ENCODE assay signal across 26 mouse cellular contexts in genomic region chr17:17516384-17517016, GRCm38 (mm10).
DNase-seq lines count a peak whose midpoint lies in the region; ATAC-seq and TF ChIP-seq lines count a peak whose summit lies in the region.
"Had no signal": no experiment of that assay in that cellular context is flagged by ENCODE, and none has a peak within 500 bp of the region (broad histone marks: within the 10 kb centered on the region; RNA-seq: fewer than 3 reads in every experiment).

No protein-coding gene starts in this region.

- WGBS in forebrain, postnatal 0 days: 64% methylated on average over 4 of the region's 4 CpGs
- 52% methylated on average over 4 of the region's 4 CpGs for WGBS in forebrain, embryonic 16.5 days
- WGBS in intestine, embryonic 15.5 days: 70% methylated on average over 4 of the region's 4 CpGs

- 0 out of 2 replicates have a peak, but pooled peaks have one; percentile 27 for ATAC-seq in forebrain, postnatal 0 days
- ATAC-seq in forebrain, embryonic 16.5 days: no peak
- ATAC-seq in intestine, embryonic 15.5 days: peak; percentile 56; the same call in 1 of the 2 replicates
- peak; percentile 39; the same call in 1 of the 2 replicates for ATAC-seq in neutrophil, adult 5-6 weeks (ENCODE audit: extremely low read depth, insufficient number of reproducible peaks, low FRiP score, poor library complexity, severe bottlenecking)
- ATAC-seq: CD4-positive, CD25-positive, alpha-beta regulatory T cell, adult 4 months; forebrain, embryonic 13.5 days; hindbrain, embryonic 16.5 days; liver, embryonic 12.5 days; midbrain, embryonic 13.5 days had no signal

- no peaks in the 10 kb centered on the region for H3K27me3 ChIP-seq in forebrain, postnatal 0 days (ENCODE audit: insufficient read depth, low read length)
- no peaks in the 10 kb centered on the region for H3K27me3 ChIP-seq in forebrain, embryonic 16.5 days (replicated peaks; ENCODE audit: control insufficient read depth, insufficient read depth, low read length)
- no peaks in the 10 kb centered on the region for H3K27me3 ChIP-seq in intestine, embryonic 15.5 days (replicated peaks)
- H3K27me3 ChIP-seq: forebrain, embryonic 13.5 days; heart, embryonic 12.5 days; limb, embryonic 13.5 days; liver, embryonic 12.5 days; midbrain, embryonic 13.5 days had no signal

- no peak for DNase-seq in forebrain, postnatal 0 days
- DNase-seq in R1 (ENCODE audit: low read depth, low spot score): peak; percentile 89
- DNase-seq in cerebellum, adult 18-20 months: no peak
- no peak for DNase-seq in gastrocnemius, postnatal 25 days
- DNase-seq in kidney, adult 8-10 months: no peak
- DNase-seq: cerebellum, adult 2 months; cerebellum, postnatal 36 days; embryo, embryonic 11 days; heart, postnatal 10 days; kidney, adult 18-20 months; kidney, postnatal 14 days; lung, adult 18-20 months; lung, postnatal 14 days; right cerebral cortex, adult 18-20 months had no signal

- no peaks in the 10 kb centered on the region for H3K9me3 ChIP-seq in forebrain, postnatal 0 days (ENCODE audit: low read length)
- no peaks in the 10 kb centered on the region for H3K9me3 ChIP-seq in forebrain, embryonic 16.5 days (ENCODE audit: control insufficient read depth, low read length)
- H3K9me3 ChIP-seq in intestine, embryonic 15.5 days: no peaks in the 10 kb centered on the region
- H3K9me3 ChIP-seq: forebrain, embryonic 13.5 days; G1E; heart, embryonic 12.5 days; hindbrain, embryonic 10.5 days; limb, embryonic 13.5 days; liver, embryonic 12.5 days; midbrain, embryonic 13.5 days had no signal

- no peak overlapping the region for H3K9ac ChIP-seq in forebrain, postnatal 0 days
- H3K9ac ChIP-seq in forebrain, embryonic 16.5 days (replicated peaks; ENCODE audit: low read depth, low read length): no peak overlapping the region
- H3K9ac ChIP-seq in intestine, embryonic 15.5 days: no peak overlapping the region
- H3K9ac ChIP-seq: forebrain, embryonic 13.5 days; heart, embryonic 12.5 days; limb, embryonic 13.5 days; liver, embryonic 12.5 days; midbrain, embryonic 13.5 days had no signal

- H3K4me1 ChIP-seq in forebrain, postnatal 0 days (ENCODE audit: insufficient read depth): no peaks in the 10 kb centered on the region
- no peaks in the 10 kb centered on the region for H3K4me1 ChIP-seq in forebrain, embryonic 16.5 days (replicated peaks; ENCODE audit: control insufficient read depth, insufficient read depth, low read length)
- H3K4me1 ChIP-seq in intestine, embryonic 15.5 days (replicated peaks): no peaks in the 10 kb centered on the region
- H3K4me1 ChIP-seq: forebrain, embryonic 13.5 days; heart, embryonic 12.5 days; hindbrain, embryonic 10.5 days; limb, embryonic 13.5 days; liver, embryonic 12.5 days; midbrain, embryonic 13.5 days had no signal

- no peaks in the 10 kb centered on the region for H3K36me3 ChIP-seq in forebrain, postnatal 0 days (ENCODE audit: insufficient read depth)
- H3K36me3 ChIP-seq in forebrain, embryonic 16.5 days (ENCODE audit: control insufficient read depth, insufficient read depth): no peaks in the 10 kb centered on the region
- no peaks in the 10 kb centered on the region for H3K36me3 ChIP-seq in intestine, embryonic 15.5 days
- H3K36me3 ChIP-seq: heart, embryonic 12.5 days; hindbrain, embryonic 10.5 days; limb, embryonic 13.5 days; liver, embryonic 12.5 days; midbrain, embryonic 13.5 days had no signal

- H3K4me3 ChIP-seq in forebrain, postnatal 0 days (ENCODE audit: low read depth, low read length): no peak overlapping the region
- H3K4me3 ChIP-seq in forebrain, embryonic 16.5 days (replicated peaks; ENCODE audit: low read length): no peak overlapping the region
- no peak overlapping the region for H3K4me3 ChIP-seq in intestine, embryonic 15.5 days (replicated peaks)
- H3K4me3 ChIP-seq: forebrain, embryonic 13.5 days; heart, embryonic 12.5 days; hindbrain, embryonic 10.5 days; limb, embryonic 13.5 days; liver, embryonic 12.5 days; midbrain, embryonic 13.5 days had no signal

- H3K4me2 ChIP-seq in forebrain, postnatal 0 days (ENCODE audit: low read depth): no peak overlapping the region
- H3K4me2 ChIP-seq in forebrain, embryonic 16.5 days (ENCODE audit: low read length): no peak overlapping the region
- no peak overlapping the region for H3K4me2 ChIP-seq in intestine, embryonic 15.5 days (replicated peaks)
- H3K4me2 ChIP-seq: forebrain, embryonic 13.5 days; heart, embryonic 12.5 days; limb, embryonic 13.5 days; liver, embryonic 12.5 days; midbrain, embryonic 13.5 days had no signal

- H3K27ac ChIP-seq in forebrain, postnatal 0 days (ENCODE audit: low read depth, low read length): no peak overlapping the region
- H3K27ac ChIP-seq in forebrain, embryonic 16.5 days (ENCODE audit: low read length): no peak overlapping the region
- no peak overlapping the region for H3K27ac ChIP-seq in intestine, embryonic 15.5 days
- H3K27ac ChIP-seq: forebrain, embryonic 13.5 days; hindbrain, embryonic 10.5 days; limb, embryonic 13.5 days; liver, embryonic 12.5 days; midbrain, embryonic 13.5 days had no signal

- TF ChIP-seq CTCF in forebrain, postnatal 0 days (IDR thresholded peaks at IDR 0.05; ENCODE audit: low read depth): no peak
